Mouse (Mus musculus) midbrain, embryonic 11.5 days (tissue): ENCODE results near the gene Ccdc84. TPM values are rescaled to one million over a fixed set of nuclear protein-coding genes. Genes with fewer than 3 reads are reported as not detected.

Source experiments
- microRNA-seq: library from miRNA; unstranded; fragments of <30 nt; microRNA quantifications from one replicate; pipeline ENCODE4, GENCODE M21; 2017
- polyA plus RNA-seq: library from polyadenylated mRNA; unstranded; fragments of >200 nt; fragmentation: Nextera tagmentation; extraction: Ambion mirVana; gene quantifications from 2 replicates; pipeline ENCODE4 v1.2.1, GENCODE M21; 2014

Gene Ccdc84
- polyA plus RNA-seq, 1 experiment from 2014 or later = 31.9 TPM

Small RNAs within 50 kb of the gene (microRNA-seq; reads per million reads assigned to microRNA genes)
- not detected for gene Mir7085

Other genes with a start within 250 kb of the Ccdc84 start
- 20.9 and 22.2 TPM in 2 replicates for gene Cbl, start 184.5 kb downstream of the Ccdc84 start, polyA plus RNA-seq
- not detected in 2 replicates for gene Ccdc153, start 177.9 kb downstream of the Ccdc84 start, polyA plus RNA-seq
- 0.23 TPM in 1 of 2 replicates, not detected in the other for gene Pdzd3, start 167.1 kb downstream of the Ccdc84 start, polyA plus RNA-seq
- 1.9 and 3.2 TPM in 2 replicates for gene Nlrx1, start 150.0 kb downstream of the Ccdc84 start, polyA plus RNA-seq
- gene Abcg4, start 130.0 kb downstream of the Ccdc84 start, polyA plus RNA-seq = 3.2 and 4.8 TPM in 2 replicates
- gene Hinfp, start 112.9 kb downstream of the Ccdc84 start, polyA plus RNA-seq = 25.6 and 28.0 TPM in 2 replicates
- gene C2cd2l, start 98.3 kb downstream of the Ccdc84 start, polyA plus RNA-seq = 9.8 and 10.4 TPM in 2 replicates
- 41.8 and 48.9 TPM in 2 replicates for gene Dpagt1, start 92.5 kb downstream of the Ccdc84 start, polyA plus RNA-seq
- gene H2afx, start 83.9 kb downstream of the Ccdc84 start, polyA plus RNA-seq = 355 and 377 TPM in 2 replicates
- gene Hmbs, start 74.3 kb downstream of the Ccdc84 start, polyA plus RNA-seq = 147 and 158 TPM in 2 replicates
- 32.0 and 32.4 TPM in 2 replicates for gene Vps11, start 56.9 kb downstream of the Ccdc84 start, polyA plus RNA-seq
- gene Hyou1, start 39.1 kb downstream of the Ccdc84 start, polyA plus RNA-seq = 28.1 and 30.1 TPM in 2 replicates
- 20.8 and 21.1 TPM in 2 replicates for gene Slc37a4, start 21.7 kb downstream of the Ccdc84 start, polyA plus RNA-seq
- 1,710 and 1,826 TPM in 2 replicates for gene Rps25, start 11.4 kb downstream of the Ccdc84 start, polyA plus RNA-seq
- gene Trappc4, start 11.0 kb downstream of the Ccdc84 start, polyA plus RNA-seq = 225 and 239 TPM in 2 replicates
- not detected in 2 replicates for gene Foxr1, start 22.6 kb upstream of the Ccdc84 start, polyA plus RNA-seq
- gene Upk2, start 36.4 kb upstream of the Ccdc84 start, polyA plus RNA-seq = not detected in 2 replicates
- gene Bcl9l, start 64.3 kb upstream of the Ccdc84 start, polyA plus RNA-seq = 5.6 and 6.4 TPM in 2 replicates
- gene Cxcr5, start 143.3 kb upstream of the Ccdc84 start, polyA plus RNA-seq = 0.10 TPM in 1 of 2 replicates, not detected in the other
- 11.9 and 13.8 TPM in 2 replicates for gene Ddx6, start 186.3 kb upstream of the Ccdc84 start, polyA plus RNA-seq